Mouse (Mus musculus) ES-E14 (cell line): ENCODE data around the gene Dusp19.

Source experiments
- HCFC1 ChIP-seq: IDR thresholded peaks from 2 replicates; pipeline ENCODE4 v1.6.1; 2012; ENCODE audit warnings: low read length, inconsistent platforms, borderline replicate concordance; ENCODE audit not compliant: insufficient read depth
- ZNF384 ChIP-seq: IDR thresholded peaks from 2 replicates; pipeline ENCODE4 v1.6.1; 2012; ENCODE audit warnings: low read depth, low read length, inconsistent platforms

DNA sequence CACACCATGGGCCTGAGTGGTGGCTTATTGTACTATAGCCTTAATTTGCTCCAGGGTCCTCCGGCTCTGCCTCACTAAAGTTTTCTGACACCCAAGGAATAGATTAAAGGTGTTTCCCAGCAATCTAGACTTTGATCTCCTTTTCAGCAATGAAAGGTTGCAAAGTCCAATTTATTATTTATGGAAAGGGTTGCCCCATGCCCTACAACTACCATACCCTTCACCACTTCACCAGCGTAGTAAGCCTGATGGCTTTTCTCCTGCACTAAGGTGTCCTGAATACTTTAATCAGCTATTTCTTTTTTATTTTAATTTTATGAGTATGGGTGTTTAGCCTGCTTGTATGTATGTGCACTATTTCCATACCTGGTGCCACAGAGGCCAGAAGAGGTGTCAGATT, 45.8 kb downstream of the Dusp19 start:
- no peak for TF ChIP-seq HCFC1
- TF ChIP-seq ZNF384 = no peak
